Mouse (Mus musculus) bone marrow macrophage, adult 2 months (primary cell): ENCODE data around the gene 2510009E07Rik. TPM values are rescaled to one million over a fixed set of nuclear protein-coding genes. Genes with fewer than 3 reads are reported as not detected.

Experiments
- H3K27ac ChIP-seq: 2 replicates; pipeline ENCODE4 v1.5.1; 2012; ENCODE audit warnings: low read depth, low read length; ENCODE audit not compliant: insufficient read depth
- H3K4me1 ChIP-seq: 2 replicates; pipeline ENCODE4 v1.6.1; 2012; ENCODE audit warnings: low read length; ENCODE audit not compliant: control insufficient read depth, insufficient read depth
- H3K4me3 ChIP-seq: 2 replicates; pipeline ENCODE4 v1.5.1; 2012; ENCODE audit warnings: mild to moderate bottlenecking, low read length, moderate library complexity; ENCODE audit not compliant: insufficient read depth
- CTCF ChIP-seq: IDR thresholded peaks from 2 replicates; pipeline ENCODE4 v1.5.1; 2012; ENCODE audit warnings: low read depth, mild to moderate bottlenecking, low read length, moderate library complexity
- POLR2A ChIP-seq: IDR thresholded peaks from 2 replicates; pipeline ENCODE4 v1.6.1; 2012; ENCODE audit warnings: mild to moderate bottlenecking, low read depth, low read length, borderline replicate concordance
- polyA plus RNA-seq: library from polyadenylated mRNA; stranded (reverse); fragments of >200 nt; gene quantifications from 2 replicates; pipeline ENCODE4 v1.2.4, GENCODE M21; 2012; ENCODE audit not compliant: missing spikeins, insufficient read depth, insufficient read length

2510009E07Rik gene
- polyA plus RNA-seq, 1 experiment: 27.0 TPM

- Histone ChIP-seq H3K27ac (no peak overlapping the region), H3K4me1 (peaks cover 2% of the 10 kb centered on the region; the same call in 1 of the 2 replicates), H3K4me3 (no peak overlapping the region)
- TF ChIP-seq POLR2A (no peak), CTCF (0 out of 2 replicates have a peak, but pooled peaks have one; percentile 22)
Measured at GRCm38 (mm10) chr16:21615802-21616201, 78.7 kb downstream of the 2510009E07Rik start.

- no peak overlapping the region for H3K27ac ChIP-seq
- H3K4me3 ChIP-seq: no peak overlapping the region
- peaks cover 6% of the 10 kb centered on the region for H3K4me1 ChIP-seq
- TF ChIP-seq POLR2A: no peak
- TF ChIP-seq CTCF: no peak
Measured at GRCm38 (mm10) chr16:21610473-21610872, 84.0 kb downstream of the 2510009E07Rik start.

GRCm38 (mm10) chr16:21608176-21608865, 86.1 kb downstream of the 2510009E07Rik start:
- TF ChIP-seq POLR2A: no peak
- TF ChIP-seq CTCF: no peak
- Histone ChIP-seq H3K4me3 (no peak overlapping the region), H3K27ac (no peak overlapping the region), H3K4me1 (peaks cover 6% of the 10 kb centered on the region)

GRCm38 (mm10) chr16:21607651-21608040, 86.8 kb downstream of the 2510009E07Rik start:
- Histone ChIP-seq H3K4me1 (peaks cover 6% of the 10 kb centered on the region), H3K4me3 (no peak overlapping the region), H3K27ac (no peak overlapping the region)
- TF ChIP-seq CTCF: no peak
- no peak for TF ChIP-seq POLR2A

GRCm38 (mm10) chr16:21607021-21607650, 87.3 kb downstream of the 2510009E07Rik start:
- H3K4me1 ChIP-seq: peaks cover 6% of the 10 kb centered on the region
- H3K27ac ChIP-seq: no peak overlapping the region
- H3K4me3 ChIP-seq: no peak overlapping the region
- TF ChIP-seq POLR2A (no peak), CTCF (no peak)

- TF ChIP-seq POLR2A (no peak), CTCF (no peak)
- Histone ChIP-seq H3K4me3 (no peak overlapping the region), H3K27ac (no peak overlapping the region), H3K4me1 (peaks cover 6% of the 10 kb centered on the region)
Measured at GRCm38 (mm10) chr16:21606249-21607020, 88.0 kb downstream of the 2510009E07Rik start.

- Histone ChIP-seq H3K27ac (no peak overlapping the region), H3K4me3 (no peak overlapping the region), H3K4me1 (peaks cover 6% of the 10 kb centered on the region)
- no peak for TF ChIP-seq CTCF
Measured at GRCm38 (mm10) chr16:21604354-21604753, 90.1 kb downstream of the 2510009E07Rik start.

Other genes with a start within 250 kb of the 2510009E07Rik start
- gene Ehhadh, start 93.1 kb upstream of the 2510009E07Rik start, polyA plus RNA-seq: 1.6 and 1.8 TPM in 2 replicates
- gene Map3k13, start 99.7 kb upstream of the 2510009E07Rik start, polyA plus RNA-seq: 0.09 TPM in 1 of 2 replicates, not detected in the other